Mouse (Mus musculus) forebrain, postnatal 0 days (tissue): Measurements from ENCODE around the gene Kcnk5. TPM values are rescaled to one million over a fixed set of nuclear protein-coding genes. Genes with fewer than 3 reads are reported as not detected.

Experiments
- ATAC-seq: fragments of 200-750 bp; cut with Nextera tagmentation; 2 replicates; pipeline ENCODE4 v1.8.0; 2017; ENCODE audit warnings: mild to moderate bottlenecking, moderate library complexity
- DNase-seq: peaks from one replicate; pipeline ENCODE4 v3.0.0-alpha.2; 2015
- H3K27ac ChIP-seq: fragments of 300-500 bp; sonication (generic); 2 replicates; pipeline ENCODE4 v1.5.1; 2014; ENCODE audit warnings: low read depth, mild to moderate bottlenecking, antibody characterized with exemption, low read length, moderate library complexity, mixed read lengths
- H3K27me3 ChIP-seq: fragments of 300-500 bp; sonication (generic); 2 replicates; pipeline ENCODE4 v1.6.1; 2014; ENCODE audit warnings: mild to moderate bottlenecking, low read length, mixed read lengths; ENCODE audit not compliant: insufficient read depth
- H3K36me3 ChIP-seq: fragments of 300-500 bp; sonication (generic); 2 replicates; pipeline ENCODE4 v1.6.1; 2014; ENCODE audit warnings: mild to moderate bottlenecking, moderate library complexity; ENCODE audit not compliant: insufficient read depth
- H3K4me1 ChIP-seq: fragments of 300-500 bp; sonication (generic); 2 replicates; pipeline ENCODE4 v1.6.1; 2014; ENCODE audit warnings: antibody characterized with exemption; ENCODE audit not compliant: insufficient read depth
- H3K4me2 ChIP-seq: fragments of 300-500 bp; sonication (generic); 2 replicates; pipeline ENCODE4 v1.6.1; 2014; ENCODE audit warnings: low read depth, mild to moderate bottlenecking, moderate library complexity
- H3K4me3 ChIP-seq: fragments of 300-500 bp; sonication (generic); 2 replicates; pipeline ENCODE4 v1.5.1; 2014; ENCODE audit warnings: low read depth, low read length, mixed read lengths
- H3K9ac ChIP-seq: fragments of 300-500 bp; sonication (generic); 2 replicates; pipeline ENCODE4 v1.6.1; 2014; ENCODE audit warnings: mild to moderate bottlenecking
- H3K9me3 ChIP-seq: fragments of 300-500 bp; sonication (generic); 2 replicates; pipeline ENCODE4 v1.6.1; 2016; ENCODE audit warnings: low read length
- CTCF ChIP-seq: sonication (generic); IDR thresholded peaks from 2 replicates; pipeline ENCODE4 v1.5.1; 2016; ENCODE audit warnings: antibody characterized with exemption, control low read depth, low read depth
- WGBS: fragments of 180-500 bp; shearing (Covaris S2); extraction: QIAGEN DNeasy Blood & Tissue Kit; methylation state at CpG from one replicate; pipeline ENCODE4 v1.1.7; 2014; 5-methylcytosine and 5-hydroxymethylcytosine counted together
- polyA plus RNA-seq: library from polyadenylated mRNA; unstranded; fragments of >200 nt; fragmentation: Nextera tagmentation; extraction: Ambion mirVana; gene quantifications from 2 replicates; pipeline ENCODE4 v1.2.1, GENCODE M21; 2015
- total RNA-seq: library from RNA; depleted of rRNA; stranded (reverse); fragments of >200 nt; gene quantifications from 2 replicates; pipeline ENCODE4 v1.2.3, GENCODE M21; 2014

Kcnk5 gene
- total and polyA plus RNA-seq, 2 experiments from 2014 or later, result 0.71 to 0.76 TPM

- no peak overlapping the region for H3K9ac ChIP-seq
- no peak overlapping the region for H3K4me2 ChIP-seq
- H3K27ac ChIP-seq, result no peak overlapping the region
- no peaks in the 10 kb centered on the region for H3K4me1 ChIP-seq
- WGBS, result 95% methylated on average over 11 of the region's 11 CpGs
- no peaks in the 10 kb centered on the region for H3K27me3 ChIP-seq
- H3K4me3 ChIP-seq, result no peak overlapping the region
- no peaks in the 10 kb centered on the region for H3K36me3 ChIP-seq
- no peaks in the 10 kb centered on the region for H3K9me3 ChIP-seq
- DNase-seq (no peak), ATAC-seq (no peak)
- TF ChIP-seq CTCF, result no peak
Measured at GRCm38 (mm10) chr14:20120012-20120411, 61.6 kb downstream of the Kcnk5 start.

DNA sequence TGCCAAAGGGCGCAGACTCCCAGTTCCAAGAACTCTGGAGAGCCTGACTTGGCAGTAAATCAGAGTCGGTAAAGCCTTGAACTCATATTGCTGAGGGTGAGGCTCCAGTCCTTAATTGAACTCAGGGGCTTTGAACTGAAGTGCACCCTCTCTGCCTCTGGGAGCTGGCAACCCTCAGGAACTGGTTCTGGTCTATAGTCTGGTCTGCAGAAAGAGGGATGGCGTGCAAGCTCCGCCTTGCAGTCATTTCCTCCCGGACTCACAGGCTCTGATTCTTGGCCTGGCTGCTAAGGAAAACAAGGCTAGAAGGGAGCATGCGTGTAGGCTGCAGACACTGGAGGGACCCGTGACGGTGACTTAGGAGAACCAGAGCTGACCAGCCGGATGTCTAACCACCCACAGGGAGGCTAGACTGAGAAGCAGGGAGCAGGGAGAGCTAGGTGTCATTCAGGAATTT, 65.4 kb downstream of the Kcnk5 start:
- TF ChIP-seq CTCF, result no peak

DNA sequence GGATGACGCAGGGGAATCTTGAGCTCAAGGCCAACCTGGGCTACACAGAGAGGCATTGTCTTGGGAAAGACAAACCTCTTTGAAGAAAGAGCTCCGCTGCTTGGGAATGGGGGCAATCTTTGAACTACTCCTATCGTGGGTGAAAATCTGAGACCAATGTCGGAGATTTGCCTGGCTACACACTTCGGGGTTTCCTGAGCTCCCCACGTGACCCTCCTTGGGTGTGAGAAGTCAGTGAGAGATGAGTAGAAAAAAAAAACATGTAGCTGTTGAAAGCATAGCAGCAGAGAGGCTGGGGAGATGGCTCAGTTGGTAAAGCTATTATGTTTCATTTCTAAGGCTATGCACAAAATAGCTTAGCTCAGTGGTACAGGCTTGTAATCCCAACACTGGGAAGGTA, 66.7 kb downstream of the Kcnk5 start:
- no peak for TF ChIP-seq CTCF
- DNase-seq, result no peak
- Histone ChIP-seq H3K9me3 (no peaks in the 10 kb centered on the region), H3K4me1 (no peaks in the 10 kb centered on the region), H3K9ac (no peak overlapping the region), H3K4me3 (no peak overlapping the region), H3K4me2 (no peak overlapping the region), H3K27ac (no peak overlapping the region), H3K36me3 (no peaks in the 10 kb centered on the region), H3K27me3 (no peaks in the 10 kb centered on the region)
- no peak for ATAC-seq
- 91% methylated on average over 6 of the region's 6 CpGs for WGBS

More for the DNA sequence above, 65.4 kb downstream of the Kcnk5 start:
- Histone ChIP-seq H3K27ac (no peak overlapping the region), H3K4me1 (no peaks in the 10 kb centered on the region), H3K9ac (no peak overlapping the region), H3K27me3 (no peaks in the 10 kb centered on the region), H3K4me2 (no peak overlapping the region), H3K9me3 (no peaks in the 10 kb centered on the region), H3K36me3 (no peaks in the 10 kb centered on the region), H3K4me3 (no peak overlapping the region)
- 66% methylated on average over 9 of the region's 9 CpGs for WGBS
- DNase-seq (no peak), ATAC-seq (no peak)

DNA sequence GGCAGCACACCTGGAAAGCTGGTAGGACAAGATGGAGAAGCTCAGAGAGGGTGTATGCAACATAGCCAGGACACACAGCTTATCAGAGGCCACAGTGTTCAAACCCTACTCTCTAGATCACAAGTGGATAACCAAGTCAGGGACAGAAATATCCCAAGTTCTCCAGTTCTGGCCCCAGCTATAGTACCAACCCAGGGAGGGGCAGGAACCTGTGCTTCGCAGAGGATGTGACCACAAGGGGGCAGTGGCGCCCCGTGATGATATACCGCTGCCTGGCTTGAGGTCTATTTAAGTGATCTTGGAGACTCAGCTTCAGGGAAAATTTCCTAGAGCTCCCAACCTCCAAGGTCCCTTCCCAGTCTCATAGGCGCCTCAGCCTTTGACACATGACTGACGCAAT, 67.6 kb downstream of the Kcnk5 start:
- DNase-seq (peak; percentile 82), ATAC-seq (peak; percentile 77)
- no peak overlapping the region for H3K4me3 ChIP-seq
- H3K9me3 ChIP-seq, result no peaks in the 10 kb centered on the region
- 5% methylated on average over 6 of the region's 6 CpGs for WGBS
- no peaks in the 10 kb centered on the region for H3K36me3 ChIP-seq
- no peak overlapping the region for H3K4me2 ChIP-seq
- no peak overlapping the region for H3K9ac ChIP-seq
- H3K27ac ChIP-seq, result no peak overlapping the region
- H3K4me1 ChIP-seq, result no peaks in the 10 kb centered on the region
- peak; percentile 85 for TF ChIP-seq CTCF
- H3K27me3 ChIP-seq, result no peaks in the 10 kb centered on the region

DNA sequence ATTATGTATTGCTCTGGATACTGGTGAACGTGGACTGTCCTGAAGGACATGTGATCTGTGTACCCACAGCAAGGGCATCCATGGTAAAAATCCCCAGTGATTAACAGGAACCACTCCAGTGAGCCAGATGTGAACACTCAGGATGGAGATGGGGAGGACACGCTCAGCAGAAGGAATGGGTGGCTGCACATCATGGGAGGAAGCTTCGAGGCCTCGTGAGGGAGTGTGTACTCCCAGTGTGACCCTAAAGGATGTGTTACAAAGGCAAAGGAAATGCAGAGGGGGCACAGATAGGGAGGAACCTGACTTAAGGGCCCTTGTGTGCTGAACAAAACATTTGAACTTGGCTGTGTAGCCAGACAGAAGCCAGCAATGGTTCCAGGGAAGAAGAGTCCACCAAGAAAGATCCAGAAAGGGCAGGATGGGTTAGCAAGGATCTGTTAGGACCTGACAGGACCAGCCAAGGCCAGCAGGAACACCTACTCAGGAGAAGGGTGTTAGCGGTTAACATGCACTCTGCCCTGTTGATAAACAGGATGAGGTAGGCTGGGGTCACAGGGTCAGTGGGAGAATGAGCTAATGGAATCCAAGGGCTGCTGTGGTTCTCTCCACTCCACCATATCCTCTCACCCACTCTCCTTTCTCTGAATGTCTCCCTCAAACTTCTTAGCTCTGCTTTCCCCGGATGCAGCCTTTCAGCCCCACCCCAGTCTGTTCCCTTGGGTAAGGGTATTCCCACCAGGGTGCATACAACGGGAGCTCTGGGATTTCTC, 68.2 kb downstream of the Kcnk5 start:
- Histone ChIP-seq H3K4me3 (no peak overlapping the region), H3K4me1 (no peaks in the 10 kb centered on the region), H3K27ac (no peak overlapping the region), H3K4me2 (no peak overlapping the region), H3K36me3 (no peaks in the 10 kb centered on the region), H3K27me3 (no peaks in the 10 kb centered on the region), H3K9ac (no peak overlapping the region), H3K9me3 (no peaks in the 10 kb centered on the region)
- DNase-seq (no peak), ATAC-seq (no peak)
- no peak for TF ChIP-seq CTCF
- 68% methylated on average over 7 of the region's 7 CpGs for WGBS

DNA sequence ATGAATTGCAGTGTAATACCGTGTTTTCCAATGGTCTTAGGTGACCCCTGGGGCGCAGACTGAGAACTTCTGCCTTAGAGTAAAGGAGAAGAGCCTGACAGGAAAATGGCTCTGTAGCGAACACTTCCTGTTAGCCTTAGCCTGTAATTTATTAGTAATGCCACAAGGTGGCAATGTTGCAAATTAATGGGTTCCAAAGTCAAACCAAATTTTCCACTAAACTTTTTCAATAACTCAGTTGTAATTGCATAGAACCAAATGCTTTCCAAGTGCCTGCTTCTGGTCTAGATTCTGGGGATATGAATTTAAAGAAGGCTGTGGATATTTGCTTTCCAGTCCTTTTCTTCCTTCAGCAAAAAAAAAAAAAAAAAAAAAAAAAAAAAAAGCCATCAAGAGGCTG, 69.4 kb downstream of the Kcnk5 start:
- Histone ChIP-seq H3K9me3 (no peaks in the 10 kb centered on the region), H3K4me3 (no peak overlapping the region), H3K27ac (no peak overlapping the region), H3K36me3 (no peaks in the 10 kb centered on the region), H3K9ac (no peak overlapping the region), H3K27me3 (no peaks in the 10 kb centered on the region), H3K4me1 (no peaks in the 10 kb centered on the region), H3K4me2 (no peak overlapping the region)
- no peak for DNase-seq
- 73% methylated on average over 3 of the region's 3 CpGs for WGBS
- TF ChIP-seq CTCF, result peak; percentile 32; the same call in 1 of the 2 replicates
- no peak for ATAC-seq

DNA sequence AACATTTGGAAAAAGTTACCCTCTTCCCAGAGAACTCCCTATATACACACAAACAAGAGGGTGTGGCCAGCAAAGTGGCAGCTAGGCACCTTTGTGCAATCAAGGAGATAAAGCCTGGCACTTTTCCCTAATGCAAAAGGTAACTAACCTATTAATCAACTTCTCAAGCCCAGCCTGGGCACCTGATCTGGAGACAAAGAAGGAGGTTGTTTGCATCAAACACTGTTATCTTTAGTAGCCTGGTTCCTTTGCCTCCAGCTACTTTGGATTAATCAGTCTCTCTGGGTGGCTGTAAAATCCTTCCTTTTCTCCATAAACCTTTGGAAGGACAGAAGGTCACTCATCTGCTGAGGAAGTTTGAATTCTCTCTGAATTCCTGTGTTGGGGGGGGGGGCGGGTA, 70.7 kb downstream of the Kcnk5 start:
- Histone ChIP-seq H3K4me2 (no peak overlapping the region), H3K27me3 (no peaks in the 10 kb centered on the region), H3K27ac (no peak overlapping the region), H3K9me3 (no peaks in the 10 kb centered on the region), H3K36me3 (no peaks in the 10 kb centered on the region), H3K4me1 (no peaks in the 10 kb centered on the region), H3K4me3 (no peak overlapping the region), H3K9ac (no peak overlapping the region)
- no peak for TF ChIP-seq CTCF
- DNase-seq (no peak), ATAC-seq (no peak)
- WGBS, result 67% methylated on average over 1 of the region's 1 CpGs
